In the genomic region with DNA sequence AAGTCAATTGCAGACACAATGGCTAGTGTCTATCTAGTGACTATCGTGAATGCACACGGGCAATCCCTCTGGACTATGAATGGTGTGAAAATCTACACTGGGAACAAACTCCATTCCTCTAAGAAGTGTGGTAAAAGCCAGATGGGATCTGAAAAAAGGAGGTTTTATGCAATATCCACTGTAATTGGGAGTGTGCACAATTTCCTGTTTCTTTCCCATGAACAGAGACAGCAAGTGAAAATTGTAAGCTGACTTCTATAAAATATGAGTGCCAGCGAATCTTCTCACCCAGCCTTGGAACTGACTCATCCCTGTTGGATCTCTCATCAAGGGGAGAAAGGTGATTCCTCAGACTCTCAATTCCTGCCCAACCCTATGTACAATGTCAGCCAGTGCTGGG, we compare ENCODE assay signal across 34 mouse cellular contexts.
"Had no signal": no experiment of that assay in that cellular context is flagged by ENCODE, and none has a peak within 500 bp of the region (broad histone marks: within the 10 kb centered on the region; RNA-seq: fewer than 3 reads in every experiment).

No protein-coding gene starts in this region.

- H3K36me3 ChIP-seq: heart, embryonic 12.5 days; heart, embryonic 13.5 days; heart, embryonic 15.5 days; hindbrain, embryonic 10.5 days; hindbrain, embryonic 12.5 days; hindbrain, embryonic 13.5 days; hindbrain, embryonic 15.5 days; intestine, embryonic 15.5 days; kidney, embryonic 15.5 days had no signal

- H3K4me1 ChIP-seq: hindbrain, embryonic 15.5 days; intestine, embryonic 15.5 days had no signal

- ATAC-seq: hindbrain, embryonic 16.5 days; hindbrain, postnatal 0 days; inflammation-experienced regulatory T-cells, adult 6 months; intestine, embryonic 15.5 days; intestine, embryonic 16.5 days; intestine, postnatal 0 days had no signal

- H3K9me3 ChIP-seq: heart, embryonic 12.5 days; heart, embryonic 13.5 days; heart, embryonic 15.5 days; hindbrain, embryonic 10.5 days; hindbrain, embryonic 12.5 days; hindbrain, embryonic 13.5 days; hindbrain, embryonic 15.5 days; intestine, embryonic 15.5 days; kidney, embryonic 15.5 days had no signal

- H3K9ac ChIP-seq: heart, embryonic 12.5 days; heart, embryonic 13.5 days; heart, embryonic 15.5 days; hindbrain, embryonic 12.5 days; hindbrain, embryonic 13.5 days; hindbrain, embryonic 14.5 days; hindbrain, embryonic 15.5 days; intestine, embryonic 15.5 days; kidney, embryonic 15.5 days had no signal

- H3K27ac ChIP-seq: heart, embryonic 13.5 days; heart, embryonic 15.5 days; hindbrain, embryonic 10.5 days; hindbrain, embryonic 12.5 days; hindbrain, embryonic 13.5 days; hindbrain, embryonic 14.5 days; hindbrain, embryonic 15.5 days; hindbrain, postnatal 0 days; intestine, embryonic 15.5 days; kidney, embryonic 15.5 days; kidney, postnatal 0 days; layer of hippocampus, adult 2 months; left cerebral cortex, adult 2 months had no signal

- H3K4me3 ChIP-seq: heart, embryonic 12.5 days; heart, embryonic 13.5 days; heart, embryonic 15.5 days; hindbrain, embryonic 10.5 days; hindbrain, embryonic 12.5 days; hindbrain, embryonic 13.5 days; hindbrain, embryonic 15.5 days; intestine, embryonic 15.5 days; kidney, embryonic 15.5 days; layer of hippocampus, adult 2 months; left cerebral cortex, adult 2 months had no signal

- H3K27me3 ChIP-seq: heart, embryonic 12.5 days; heart, embryonic 13.5 days; heart, embryonic 15.5 days; hindbrain, embryonic 12.5 days; hindbrain, embryonic 13.5 days; hindbrain, embryonic 15.5 days; intestine, embryonic 15.5 days; kidney, embryonic 15.5 days had no signal

- DNase-seq: heart, postnatal 10 days; heart, postnatal 14 days; heart, postnatal 4 days; kidney, adult 11 months; kidney, adult 18-20 months; kidney, adult 2 months; kidney, adult 8-10 months; kidney, adult 9 months; kidney, postnatal 10 days; kidney, postnatal 14 days; kidney, postnatal 25 days; kidney, postnatal 36 days; kidney, postnatal 4 days; layer of hippocampus, adult 9-11 months; layer of hippocampus, postnatal 36 days had no signal

- H3K4me2 ChIP-seq: heart, embryonic 11.5 days; heart, embryonic 12.5 days; heart, embryonic 13.5 days; heart, embryonic 15.5 days; hindbrain, embryonic 12.5 days; hindbrain, embryonic 13.5 days; hindbrain, embryonic 14.5 days; hindbrain, embryonic 15.5 days; intestine, embryonic 15.5 days; kidney, embryonic 15.5 days had no signal
